Mouse (Mus musculus): ENCODE data around the gene Ccr4. TPM values are rescaled to one million over a fixed set of nuclear protein-coding genes. Genes with fewer than 3 reads are reported as not detected.

Gene Ccr4
- polyA plus RNA-seq, 1 experiment from 2014 or later, result not detected

GRCm38 (mm10) chr9:114480940-114481339 lies 23.8 kb downstream of the Ccr4 start:
- H3K4me2 ChIP-seq (ENCODE audit: low read depth, low read length, severe bottlenecking), result no peak overlapping the region
- ATAC-seq (replicated peaks; ENCODE audit: low FRiP score) (no peak), DNase-seq (ENCODE audit: low spot score) (no peak)
- no peak overlapping the region for H3K4me3 ChIP-seq (ENCODE audit: low read depth, low read length)
- H3K27ac ChIP-seq (ENCODE audit: low read depth, low read length), result no peak overlapping the region
- H3K27me3 ChIP-seq (ENCODE audit: control insufficient read depth, insufficient read depth, low read length), result no peaks in the 10 kb centered on the region
- H3K36me3 ChIP-seq (ENCODE audit: control insufficient read depth, insufficient read depth, low read length), result no peaks in the 10 kb centered on the region
- no peak overlapping the region for H3K9ac ChIP-seq (ENCODE audit: low read length)
- WGBS, result 86% methylated on average over 3 of the region's 3 CpGs
- H3K9me3 ChIP-seq (ENCODE audit: control insufficient read depth, low read length), result no peaks in the 10 kb centered on the region
- H3K4me1 ChIP-seq (replicated peaks; ENCODE audit: control insufficient read depth, insufficient read depth, low read length), result no peaks in the 10 kb centered on the region

- no peak for ATAC-seq (replicated peaks; ENCODE audit: low FRiP score)
- 93% methylated on average over 9 of the region's 9 CpGs for WGBS
These were observed 27.7 kb downstream of the Ccr4 start for GRCm38 (mm10) chr9:114477019-114477418.

GRCm38 (mm10) chr9:114471892-114472291 lies 32.8 kb downstream of the Ccr4 start:
- DNase-seq (ENCODE audit: low spot score), result no peak
- WGBS, result 84% methylated on average over 7 of the region's 7 CpGs
- Histone ChIP-seq H3K4me3 (ENCODE audit: low read depth, low read length) (no peak overlapping the region), H3K4me1 (replicated peaks; ENCODE audit: control insufficient read depth, insufficient read depth, low read length) (no peaks in the 10 kb centered on the region), H3K27ac (ENCODE audit: low read depth, low read length) (no peak overlapping the region), H3K9me3 (ENCODE audit: control insufficient read depth, low read length) (no peaks in the 10 kb centered on the region), H3K4me2 (ENCODE audit: low read depth, low read length, severe bottlenecking) (no peak overlapping the region), H3K36me3 (ENCODE audit: control insufficient read depth, insufficient read depth, low read length) (no peaks in the 10 kb centered on the region; the same call in 1 of the 2 replicates), H3K27me3 (ENCODE audit: control insufficient read depth, insufficient read depth, low read length) (no peaks in the 10 kb centered on the region), H3K9ac (ENCODE audit: low read length) (no peak overlapping the region)
- no peak for ATAC-seq (replicated peaks; ENCODE audit: low FRiP score)

More at GRCm38 (mm10) chr9:114477019-114477418, 27.7 kb downstream of the Ccr4 start:
- no peaks in the 10 kb centered on the region for H3K4me1 ChIP-seq (replicated peaks; ENCODE audit: control insufficient read depth, insufficient read depth, low read length)
- no peaks in the 10 kb centered on the region for H3K9me3 ChIP-seq (ENCODE audit: control insufficient read depth, low read length)
- DNase-seq (ENCODE audit: low spot score), result no peak
- H3K4me2 ChIP-seq (ENCODE audit: low read depth, low read length, severe bottlenecking), result no peak overlapping the region
- no peaks in the 10 kb centered on the region for H3K27me3 ChIP-seq (ENCODE audit: control insufficient read depth, insufficient read depth, low read length)
- H3K9ac ChIP-seq (ENCODE audit: low read length), result no peak overlapping the region
- H3K36me3 ChIP-seq (ENCODE audit: control insufficient read depth, insufficient read depth, low read length), result no peaks in the 10 kb centered on the region; the same call in 1 of the 2 replicates
- no peak overlapping the region for H3K27ac ChIP-seq (ENCODE audit: low read depth, low read length)
- H3K4me3 ChIP-seq (ENCODE audit: low read depth, low read length), result no peak overlapping the region

- no peaks in the 10 kb centered on the region for H3K4me1 ChIP-seq (replicated peaks; ENCODE audit: control insufficient read depth, insufficient read depth, low read length)
- DNase-seq (ENCODE audit: low spot score) (no peak), ATAC-seq (replicated peaks; ENCODE audit: low FRiP score) (no peak)
- no peaks in the 10 kb centered on the region for H3K9me3 ChIP-seq (ENCODE audit: control insufficient read depth, low read length)
- no peak overlapping the region for H3K9ac ChIP-seq (ENCODE audit: low read length)
- WGBS, result 93% methylated on average over 4 of the region's 4 CpGs
- H3K27me3 ChIP-seq (ENCODE audit: control insufficient read depth, insufficient read depth, low read length), result no peaks in the 10 kb centered on the region
- no peak overlapping the region for H3K4me3 ChIP-seq (ENCODE audit: low read depth, low read length)
- H3K36me3 ChIP-seq (ENCODE audit: control insufficient read depth, insufficient read depth, low read length), result no peaks in the 10 kb centered on the region; the same call in 1 of the 2 replicates
- no peak overlapping the region for H3K27ac ChIP-seq (ENCODE audit: low read depth, low read length)
- no peak overlapping the region for H3K4me2 ChIP-seq (ENCODE audit: low read depth, low read length, severe bottlenecking)
These were observed 36.0 kb downstream of the Ccr4 start for GRCm38 (mm10) chr9:114468701-114469100.

GRCm38 (mm10) chr9:114468217-114468616 lies 36.5 kb downstream of the Ccr4 start:
- Histone ChIP-seq H3K4me3 (ENCODE audit: low read depth, low read length) (no peak overlapping the region), H3K27me3 (ENCODE audit: control insufficient read depth, insufficient read depth, low read length) (no peaks in the 10 kb centered on the region), H3K9me3 (ENCODE audit: control insufficient read depth, low read length) (no peaks in the 10 kb centered on the region), H3K27ac (ENCODE audit: low read depth, low read length) (no peak overlapping the region), H3K9ac (ENCODE audit: low read length) (no peak overlapping the region), H3K4me1 (replicated peaks; ENCODE audit: control insufficient read depth, insufficient read depth, low read length) (no peaks in the 10 kb centered on the region), H3K36me3 (ENCODE audit: control insufficient read depth, insufficient read depth, low read length) (no peaks in the 10 kb centered on the region; the same call in 1 of the 2 replicates), H3K4me2 (ENCODE audit: low read depth, low read length, severe bottlenecking) (no peak overlapping the region)
- ATAC-seq (replicated peaks; ENCODE audit: low FRiP score) (no peak), DNase-seq (ENCODE audit: low spot score) (no peak)
- WGBS, result 87% methylated on average over 5 of the region's 5 CpGs

- WGBS, result 59% methylated on average over 7 of the region's 7 CpGs
These were observed 37.8 kb downstream of the Ccr4 start for GRCm38 (mm10) chr9:114466871-114467270.

GRCm38 (mm10) chr9:114465442-114465841 lies 39.3 kb downstream of the Ccr4 start:
- no peak overlapping the region for H3K9ac ChIP-seq (ENCODE audit: low read length)
- 81% methylated on average over 6 of the region's 6 CpGs for WGBS
- no peak for DNase-seq (ENCODE audit: low spot score)
- no peaks in the 10 kb centered on the region; the same call in 1 of the 2 replicates for H3K36me3 ChIP-seq (ENCODE audit: control insufficient read depth, insufficient read depth, low read length)
- H3K4me3 ChIP-seq (ENCODE audit: low read depth, low read length), result no peak overlapping the region
- H3K4me1 ChIP-seq (replicated peaks; ENCODE audit: control insufficient read depth, insufficient read depth, low read length), result no peaks in the 10 kb centered on the region
- H3K4me2 ChIP-seq (ENCODE audit: low read depth, low read length, severe bottlenecking), result no peak overlapping the region
- no peak for ATAC-seq (replicated peaks; ENCODE audit: low FRiP score)
- H3K27me3 ChIP-seq (ENCODE audit: control insufficient read depth, insufficient read depth, low read length), result no peaks in the 10 kb centered on the region
- H3K9me3 ChIP-seq (ENCODE audit: control insufficient read depth, low read length), result no peaks in the 10 kb centered on the region
- H3K27ac ChIP-seq (ENCODE audit: low read depth, low read length), result no peak overlapping the region

More at GRCm38 (mm10) chr9:114466871-114467270, 37.8 kb downstream of the Ccr4 start:
- H3K9ac ChIP-seq (ENCODE audit: low read length), result no peak overlapping the region
- no peak overlapping the region for H3K4me3 ChIP-seq (ENCODE audit: low read depth, low read length)
- H3K27ac ChIP-seq (ENCODE audit: low read depth, low read length), result no peak overlapping the region
- H3K4me1 ChIP-seq (replicated peaks; ENCODE audit: control insufficient read depth, insufficient read depth, low read length), result no peaks in the 10 kb centered on the region
- no peaks in the 10 kb centered on the region for H3K9me3 ChIP-seq (ENCODE audit: control insufficient read depth, low read length)
- H3K4me2 ChIP-seq (ENCODE audit: low read depth, low read length, severe bottlenecking), result no peak overlapping the region
- H3K27me3 ChIP-seq (ENCODE audit: control insufficient read depth, insufficient read depth, low read length), result no peaks in the 10 kb centered on the region
- ATAC-seq (replicated peaks; ENCODE audit: low FRiP score) (no peak), DNase-seq (ENCODE audit: low spot score) (no peak)
- no peaks in the 10 kb centered on the region; the same call in 1 of the 2 replicates for H3K36me3 ChIP-seq (ENCODE audit: control insufficient read depth, insufficient read depth, low read length)

- H3K9ac ChIP-seq (ENCODE audit: low read length), result no peak overlapping the region
- H3K9me3 ChIP-seq (ENCODE audit: control insufficient read depth, low read length), result no peaks in the 10 kb centered on the region
- no peaks in the 10 kb centered on the region for H3K27me3 ChIP-seq (ENCODE audit: control insufficient read depth, insufficient read depth, low read length)
- H3K27ac ChIP-seq (ENCODE audit: low read depth, low read length), result no peak overlapping the region
- ATAC-seq (replicated peaks; ENCODE audit: low FRiP score), result no peak
- no peak overlapping the region for H3K4me3 ChIP-seq (ENCODE audit: low read depth, low read length)
- WGBS, result 93% methylated on average over 7 of the region's 7 CpGs
- no peaks in the 10 kb centered on the region for H3K4me1 ChIP-seq (replicated peaks; ENCODE audit: control insufficient read depth, insufficient read depth, low read length)
- H3K36me3 ChIP-seq (ENCODE audit: control insufficient read depth, insufficient read depth, low read length), result no peaks in the 10 kb centered on the region; the same call in 1 of the 2 replicates
- no peak for DNase-seq (ENCODE audit: low spot score)
- no peak overlapping the region for H3K4me2 ChIP-seq (ENCODE audit: low read depth, low read length, severe bottlenecking)
These were observed 42.1 kb downstream of the Ccr4 start for GRCm38 (mm10) chr9:114462569-114462968.

- no peaks in the 10 kb centered on the region for H3K9me3 ChIP-seq (ENCODE audit: control insufficient read depth, low read length)
- no peaks in the 10 kb centered on the region; the same call in 1 of the 2 replicates for H3K36me3 ChIP-seq (ENCODE audit: control insufficient read depth, insufficient read depth, low read length)
- no peak overlapping the region for H3K4me3 ChIP-seq (ENCODE audit: low read depth, low read length)
- 86% methylated on average over 3 of the region's 3 CpGs for WGBS
- H3K27me3 ChIP-seq (ENCODE audit: control insufficient read depth, insufficient read depth, low read length), result no peaks in the 10 kb centered on the region
- no peak overlapping the region for H3K27ac ChIP-seq (ENCODE audit: low read depth, low read length)
- DNase-seq (ENCODE audit: low spot score) (no peak), ATAC-seq (replicated peaks; ENCODE audit: low FRiP score) (no peak)
- no peaks in the 10 kb centered on the region for H3K4me1 ChIP-seq (replicated peaks; ENCODE audit: control insufficient read depth, insufficient read depth, low read length)
- no peak overlapping the region for H3K4me2 ChIP-seq (ENCODE audit: low read depth, low read length, severe bottlenecking)
- no peak overlapping the region for H3K9ac ChIP-seq (ENCODE audit: low read length)
These were observed 46.3 kb downstream of the Ccr4 start for GRCm38 (mm10) chr9:114458436-114458835.
